Mouse (Mus musculus) right cerebral cortex, postnatal 4 days (tissue): ENCODE data around the gene Cpeb2.
A peak's percentile ranks its signal among the peaks of the same experiment; 100 is the strongest.

Experiments
- DNase-seq: peaks from one replicate; pipeline ENCODE4 v3.0.0-alpha.2; 2022

Gene Cpeb2

GRCm38 (mm10) chr5:43232480-43233315, at the start of gene Cpeb2:
TSS of gene Cpeb2 (plus strand) at chr5:43233170.
- DNase-seq: peak; percentile 94

- DNase-seq: no peak
Measured at GRCm38 (mm10) chr5:43183556-43183955, 49.4 kb upstream of the Cpeb2 start.

GRCm38 (mm10) chr5:43184834-43185233, 48.1 kb upstream of the Cpeb2 start:
- DNase-seq: no peak

GRCm38 (mm10) chr5:43185478-43185877, 47.5 kb upstream of the Cpeb2 start:
- DNase-seq: no peak

GRCm38 (mm10) chr5:43200686-43201085, 32.3 kb upstream of the Cpeb2 start:
- no peak for DNase-seq

- no peak for DNase-seq
Measured at GRCm38 (mm10) chr5:43206495-43207053, 26.4 kb upstream of the Cpeb2 start.

GRCm38 (mm10) chr5:43217468-43217867, 15.5 kb upstream of the Cpeb2 start:
- no peak for DNase-seq

- no peak for DNase-seq
Measured at GRCm38 (mm10) chr5:43217987-43218846, 14.8 kb upstream of the Cpeb2 start.

GRCm38 (mm10) chr5:43218847-43219132, 14.2 kb upstream of the Cpeb2 start:
- DNase-seq: no peak

- no peak for DNase-seq
Measured at GRCm38 (mm10) chr5:43223359-43223758, 9.6 kb upstream of the Cpeb2 start.

- no peak for DNase-seq
Measured at GRCm38 (mm10) chr5:43224245-43224644, 8.7 kb upstream of the Cpeb2 start.

- DNase-seq: no peak
Measured at GRCm38 (mm10) chr5:43226160-43226559, 6.8 kb upstream of the Cpeb2 start.

- DNase-seq: no peak
Measured at GRCm38 (mm10) chr5:43227607-43228006, 5.4 kb upstream of the Cpeb2 start.

- DNase-seq: no peak
Measured at GRCm38 (mm10) chr5:43231061-43231460, 1.9 kb upstream of the Cpeb2 start.

- DNase-seq: no peak
Measured at GRCm38 (mm10) chr5:43232149-43232479, 856 bp upstream of the Cpeb2 start.

- peak; percentile 71 for DNase-seq
Measured at GRCm38 (mm10) chr5:43233316-43234181, 579 bp downstream of the Cpeb2 start.

GRCm38 (mm10) chr5:43234321-43235185, 1.6 kb downstream of the Cpeb2 start:
- peak; percentile 60 for DNase-seq

- DNase-seq: peak; percentile 32
Measured at GRCm38 (mm10) chr5:43235186-43235785, 2.3 kb downstream of the Cpeb2 start.

- DNase-seq: no peak
Measured at GRCm38 (mm10) chr5:43235997-43236396, 3.0 kb downstream of the Cpeb2 start.

GRCm38 (mm10) chr5:43236476-43236875, 3.5 kb downstream of the Cpeb2 start:
- no peak for DNase-seq

- DNase-seq: no peak
Measured at GRCm38 (mm10) chr5:43237238-43237637, 4.3 kb downstream of the Cpeb2 start.
